15 mouse cellular contexts compared by ENCODE assay signal in genomic region chr8:107172152-107172551, GRCm38 (mm10). TPM values are rescaled to one million over a fixed set of nuclear protein-coding genes. Genes with fewer than 3 reads are reported as not detected.
DNase-seq lines count a peak whose midpoint lies in the region; ATAC-seq lines count a peak whose summit lies in the region.
"Had no signal": no experiment of that assay in that cellular context is flagged by ENCODE, and none has a peak within 500 bp of the region (broad histone marks: within the 10 kb centered on the region; RNA-seq: fewer than 3 reads in every experiment).

No protein-coding gene starts in this region.

- H3K9ac ChIP-seq in forebrain, embryonic 14.5 days (ENCODE audit: low read length): no peak overlapping the region
- H3K9ac ChIP-seq in forebrain, embryonic 12.5 days: no peak overlapping the region
- no peak overlapping the region for H3K9ac ChIP-seq in hindbrain, embryonic 13.5 days
- H3K9ac ChIP-seq in midbrain, embryonic 12.5 days (replicated peaks): no peak overlapping the region
- H3K9ac ChIP-seq in midbrain, embryonic 16.5 days (ENCODE audit: low read depth, low read length): no peak overlapping the region
- H3K9ac ChIP-seq: embryonic facial prominence, embryonic 13.5 days; lung, embryonic 14.5 days; stomach, embryonic 15.5 days had no signal

- H3K4me2 ChIP-seq in forebrain, embryonic 14.5 days (ENCODE audit: low read length): no peak overlapping the region
- H3K4me2 ChIP-seq in forebrain, embryonic 12.5 days: no peak overlapping the region
- no peak overlapping the region for H3K4me2 ChIP-seq in hindbrain, embryonic 13.5 days
- no peak overlapping the region for H3K4me2 ChIP-seq in midbrain, embryonic 12.5 days (replicated peaks)
- no peak overlapping the region for H3K4me2 ChIP-seq in midbrain, embryonic 16.5 days (ENCODE audit: low read length)
- H3K4me2 ChIP-seq: embryonic facial prominence, embryonic 13.5 days; lung, embryonic 14.5 days; stomach, embryonic 15.5 days had no signal

- peaks cover 72% of the 10 kb centered on the region for H3K36me3 ChIP-seq in forebrain, embryonic 14.5 days (ENCODE audit: control insufficient read depth, insufficient read depth, low read length)
- peaks cover 83% of the 10 kb centered on the region for H3K36me3 ChIP-seq in forebrain, embryonic 12.5 days (replicated peaks)
- peaks cover 76% of the 10 kb centered on the region for H3K36me3 ChIP-seq in hindbrain, embryonic 13.5 days
- H3K36me3 ChIP-seq in hindbrain, embryonic 10.5 days: peaks cover 100% of the 10 kb centered on the region
- H3K36me3 ChIP-seq in midbrain, embryonic 12.5 days: peaks cover 85% of the 10 kb centered on the region
- H3K36me3 ChIP-seq in midbrain, embryonic 16.5 days (ENCODE audit: control insufficient read depth, insufficient read depth, low read length): peaks cover 22% of the 10 kb centered on the region

- no peaks in the 10 kb centered on the region for H3K4me1 ChIP-seq in forebrain, embryonic 14.5 days (ENCODE audit: control insufficient read depth, insufficient read depth, low read length)
- H3K4me1 ChIP-seq in forebrain, embryonic 12.5 days: no peaks in the 10 kb centered on the region
- H3K4me1 ChIP-seq in hindbrain, embryonic 13.5 days (replicated peaks): peaks cover 16% of the 10 kb centered on the region
- H3K4me1 ChIP-seq in hindbrain, embryonic 10.5 days (replicated peaks): 0 out of 2 replicates have a peak, but pooled peaks cover 3% of the 10 kb centered on the region
- no peaks in the 10 kb centered on the region for H3K4me1 ChIP-seq in midbrain, embryonic 12.5 days
- no peaks in the 10 kb centered on the region for H3K4me1 ChIP-seq in midbrain, embryonic 16.5 days (ENCODE audit: control insufficient read depth, insufficient read depth, low read length)
- H3K4me1 ChIP-seq: embryonic facial prominence, embryonic 13.5 days; stomach, embryonic 15.5 days had no signal

- no peak overlapping the region for H3K4me3 ChIP-seq in forebrain, embryonic 14.5 days (ENCODE audit: low read depth, low read length)
- no peak overlapping the region for H3K4me3 ChIP-seq in forebrain, embryonic 12.5 days (replicated peaks)
- no peak overlapping the region for H3K4me3 ChIP-seq in hindbrain, embryonic 13.5 days
- H3K4me3 ChIP-seq in hindbrain, embryonic 10.5 days: no peak overlapping the region
- no peak overlapping the region for H3K4me3 ChIP-seq in midbrain, embryonic 12.5 days
- H3K4me3 ChIP-seq in midbrain, embryonic 16.5 days (ENCODE audit: low read depth, low read length): no peak overlapping the region
- H3K4me3 ChIP-seq: embryonic facial prominence, embryonic 13.5 days; left cerebral cortex, adult 2 months; stomach, embryonic 15.5 days had no signal

- no peaks in the 10 kb centered on the region for H3K9me3 ChIP-seq in forebrain, embryonic 14.5 days (replicated peaks; ENCODE audit: control insufficient read depth, low read length)
- no peaks in the 10 kb centered on the region for H3K9me3 ChIP-seq in forebrain, embryonic 12.5 days
- H3K9me3 ChIP-seq in hindbrain, embryonic 13.5 days: no peaks in the 10 kb centered on the region
- no peaks in the 10 kb centered on the region for H3K9me3 ChIP-seq in hindbrain, embryonic 10.5 days
- H3K9me3 ChIP-seq in midbrain, embryonic 12.5 days: no peaks in the 10 kb centered on the region
- no peaks in the 10 kb centered on the region for H3K9me3 ChIP-seq in midbrain, embryonic 16.5 days (replicated peaks; ENCODE audit: control insufficient read depth, low read length, poor library complexity, severe bottlenecking)
- H3K9me3 ChIP-seq: embryonic facial prominence, embryonic 13.5 days; stomach, embryonic 15.5 days had no signal

- peak; percentile 70 for DNase-seq in forebrain, embryonic 14.5 days (ENCODE audit: low spot score)
- DNase-seq in hindbrain, embryonic 10.5 days (ENCODE audit: low spot score): no peak
- DNase-seq in lung, postnatal 36 days: peak; percentile 62
- DNase-seq in thymus, postnatal 25 days: no peak
- DNase-seq: adrenal gland, adult 8-10 months; cerebellum, postnatal 25 days; lung, embryonic 14.5 days; thymus, postnatal 36 days had no signal

- no peaks in the 10 kb centered on the region for H3K27me3 ChIP-seq in forebrain, embryonic 14.5 days (replicated peaks; ENCODE audit: control insufficient read depth, insufficient read depth, low read length)
- H3K27me3 ChIP-seq in forebrain, embryonic 12.5 days: no peaks in the 10 kb centered on the region
- no peaks in the 10 kb centered on the region for H3K27me3 ChIP-seq in hindbrain, embryonic 13.5 days
- no peaks in the 10 kb centered on the region for H3K27me3 ChIP-seq in hindbrain, embryonic 10.5 days (ENCODE audit: insufficient read depth, poor library complexity, severe bottlenecking)
- no peaks in the 10 kb centered on the region for H3K27me3 ChIP-seq in midbrain, embryonic 12.5 days
- no peaks in the 10 kb centered on the region for H3K27me3 ChIP-seq in midbrain, embryonic 16.5 days (ENCODE audit: control insufficient read depth, insufficient read depth, low read depth, low read length)
- H3K27me3 ChIP-seq: embryonic facial prominence, embryonic 13.5 days; stomach, embryonic 15.5 days had no signal

- 44% methylated on average over 8 of the region's 8 CpGs for WGBS in forebrain, embryonic 14.5 days
- 75% methylated on average over 8 of the region's 8 CpGs for WGBS in forebrain, embryonic 12.5 days
- 35% methylated on average over 8 of the region's 8 CpGs for WGBS in hindbrain, embryonic 13.5 days
- 66% methylated on average over 8 of the region's 8 CpGs for WGBS in hindbrain, embryonic 10.5 days
- WGBS in midbrain, embryonic 12.5 days: 78% methylated on average over 8 of the region's 8 CpGs
- WGBS in midbrain, embryonic 16.5 days: 64% methylated on average over 8 of the region's 8 CpGs

- no peak overlapping the region for H3K27ac ChIP-seq in forebrain, embryonic 14.5 days (ENCODE audit: low read depth, low read length)
- no peak overlapping the region for H3K27ac ChIP-seq in forebrain, embryonic 12.5 days
- peak overlapping the region; percentile 58 for H3K27ac ChIP-seq in hindbrain, embryonic 13.5 days
- no peak overlapping the region for H3K27ac ChIP-seq in hindbrain, embryonic 10.5 days
- H3K27ac ChIP-seq in midbrain, embryonic 12.5 days (replicated peaks): 0 out of 2 replicates have a peak overlapping the region, but pooled peaks have one; percentile 6
- H3K27ac ChIP-seq in midbrain, embryonic 16.5 days (ENCODE audit: low read length): no peak overlapping the region
- H3K27ac ChIP-seq: embryonic facial prominence, embryonic 13.5 days; left cerebral cortex, adult 2 months; stomach, embryonic 15.5 days had no signal

- ATAC-seq in forebrain, embryonic 14.5 days: no peak
- no peak for ATAC-seq in forebrain, embryonic 12.5 days (ENCODE audit: low FRiP score)
- ATAC-seq in hindbrain, embryonic 13.5 days (ENCODE audit: low FRiP score): no peak
- ATAC-seq in midbrain, embryonic 12.5 days (ENCODE audit: low FRiP score, low read depth): no peak
- no peak for ATAC-seq in midbrain, embryonic 16.5 days

RNA-seq across cellular contexts. Expression of gene Cyb5b, which starts 21.7 kb away (rescaled TPM):
- polyA plus RNA-seq in forebrain, embryonic 14.5 days (2014; fragmentation: Nextera tagmentation; extraction: Ambion mirVana): 108 and 118 TPM in 2 replicates
- 157 and 167 TPM in 2 replicates for polyA plus RNA-seq in forebrain, embryonic 12.5 days (2016; fragmentation: Nextera tagmentation; extraction: Ambion mirVana)
- 102 TPM in 2 replicates for polyA plus RNA-seq in hindbrain, embryonic 13.5 days (2015; fragmentation: Nextera tagmentation; extraction: Ambion mirVana)
- polyA plus RNA-seq in hindbrain, embryonic 10.5 days (2016; fragmentation: Nextera tagmentation; extraction: Ambion mirVana): 138 and 157 TPM in 2 replicates
- 155 and 156 TPM in 2 replicates for polyA plus RNA-seq in midbrain, embryonic 12.5 days (2016; fragmentation: Nextera tagmentation; extraction: Ambion mirVana)
- 120 and 124 TPM in 2 replicates for polyA plus RNA-seq in midbrain, embryonic 16.5 days (2015; fragmentation: Nextera tagmentation; extraction: Ambion mirVana)

Comparison
In these comparisons a context has a peak if more than half of its experiments do, and no peak if none do; other contexts are left out.
1. H3K27ac ChIP-seq: peak in hindbrain, embryonic 13.5 days (single experiment) and midbrain, embryonic 12.5 days (single experiment); none in forebrain, embryonic 14.5 days (single experiment), forebrain, embryonic 12.5 days (single experiment), hindbrain, embryonic 10.5 days (single experiment) and midbrain, embryonic 16.5 days (single experiment).
2. DNase-seq: peak in forebrain, embryonic 14.5 days (single experiment) and lung, postnatal 36 days (single experiment); none in hindbrain, embryonic 10.5 days (single experiment) and thymus, postnatal 25 days (single experiment).